Mouse (Mus musculus): ENCODE measurements around the gene Arhgef28.

- TF ChIP-seq EP300 (IDR thresholded peaks at IDR 0.05; ENCODE audit: insufficient read depth, low read depth, low read length) (no peak), POLR2A (IDR thresholded peaks at IDR 0.05; ENCODE audit: insufficient read depth, low read length) (no peak), CTCF (IDR thresholded peaks at IDR 0.05; ENCODE audit: low read depth, low read length) (no peak)
These were observed 352.8 kb downstream of the Arhgef28 start for GRCm38 (mm10) chr13:97853356-97853968.
